Mouse (Mus musculus): ENCODE results near the gene Smim11. TPM values are rescaled to one million over a fixed set of nuclear protein-coding genes. Genes with fewer than 3 reads are reported as not detected.

Smim11 gene
- polyA plus RNA-seq, 1 experiment, result 4.7 TPM

GRCm38 (mm10) chr16:92319353-92320109, 18.4 kb downstream of the Smim11 start:
- H3K27ac ChIP-seq (ENCODE audit: control insufficient read depth, insufficient read depth, low read depth, low read length), result no peak overlapping the region
- no peaks in the 10 kb centered on the region for H3K4me1 ChIP-seq (ENCODE audit: control insufficient read depth, insufficient read depth, low read length)
- TF ChIP-seq CTCF (IDR thresholded peaks at IDR 0.05; ENCODE audit: control insufficient read depth, insufficient read depth, insufficient replicate concordance, low read depth, low read length), result peak; percentile 40; the same call in 1 of the 2 replicates
- TF ChIP-seq POLR2A (IDR thresholded peaks at IDR 0.05; ENCODE audit: control insufficient read depth, low read depth, low read length), result no peak
- no peaks in the 10 kb centered on the region for H3K27me3 ChIP-seq (ENCODE audit: control insufficient read depth, insufficient read depth, low read length)
- H3K4me3 ChIP-seq (ENCODE audit: control insufficient read depth, low read depth, low read length), result peak overlapping the region; percentile 75
- no peaks in the 10 kb centered on the region for H3K36me3 ChIP-seq (ENCODE audit: control insufficient read depth, insufficient read depth, low read length)

- Histone ChIP-seq H3K4me3 (ENCODE audit: control insufficient read depth, low read depth, low read length) (peak overlapping the region; percentile 75), H3K36me3 (ENCODE audit: control insufficient read depth, insufficient read depth, low read length) (no peaks in the 10 kb centered on the region), H3K27me3 (ENCODE audit: control insufficient read depth, insufficient read depth, low read length) (no peaks in the 10 kb centered on the region), H3K27ac (ENCODE audit: control insufficient read depth, insufficient read depth, low read depth, low read length) (no peak overlapping the region), H3K4me1 (ENCODE audit: control insufficient read depth, insufficient read depth, low read length) (no peaks in the 10 kb centered on the region)
- TF ChIP-seq POLR2A (IDR thresholded peaks at IDR 0.05; ENCODE audit: control insufficient read depth, low read depth, low read length), result no peak
- no peak for TF ChIP-seq CTCF (IDR thresholded peaks at IDR 0.05; ENCODE audit: control insufficient read depth, insufficient read depth, insufficient replicate concordance, low read depth, low read length)
Measured at GRCm38 (mm10) chr16:92320361-92320760, 19.3 kb downstream of the Smim11 start.

GRCm38 (mm10) chr16:92321341-92321740, 20.3 kb downstream of the Smim11 start, which contains the start of gene Fam243:
TSS of gene Fam243 (minus strand) at chr16:92321441.
- no peaks in the 10 kb centered on the region for H3K36me3 ChIP-seq (ENCODE audit: control insufficient read depth, insufficient read depth, low read length)
- TF ChIP-seq POLR2A (IDR thresholded peaks at IDR 0.05; ENCODE audit: control insufficient read depth, low read depth, low read length) (peak; percentile 62; the same call in 1 of the 2 replicates), CTCF (IDR thresholded peaks at IDR 0.05; ENCODE audit: control insufficient read depth, insufficient read depth, insufficient replicate concordance, low read depth, low read length) (no peak)
- H3K4me3 ChIP-seq (ENCODE audit: control insufficient read depth, low read depth, low read length), result peak within 1 kb of the TSS; percentile 75
- H3K27me3 ChIP-seq (ENCODE audit: control insufficient read depth, insufficient read depth, low read length), result no peaks in the 10 kb centered on the region
- H3K27ac ChIP-seq (ENCODE audit: control insufficient read depth, insufficient read depth, low read depth, low read length), result peak within 1 kb of the TSS; percentile 60
- no peaks in the 10 kb centered on the region for H3K4me1 ChIP-seq (ENCODE audit: control insufficient read depth, insufficient read depth, low read length)

- no peak for TF ChIP-seq POLR2A (IDR thresholded peaks at IDR 0.05; ENCODE audit: control insufficient read depth, low read depth, low read length)
- TF ChIP-seq CTCF (IDR thresholded peaks at IDR 0.05; ENCODE audit: control insufficient read depth, insufficient read depth, insufficient replicate concordance, low read depth, low read length), result no peak
- Histone ChIP-seq H3K4me1 (ENCODE audit: control insufficient read depth, insufficient read depth, low read length) (no peaks in the 10 kb centered on the region), H3K27ac (ENCODE audit: control insufficient read depth, insufficient read depth, low read depth, low read length) (no peak overlapping the region), H3K27me3 (ENCODE audit: control insufficient read depth, insufficient read depth, low read length) (no peaks in the 10 kb centered on the region), H3K36me3 (ENCODE audit: control insufficient read depth, insufficient read depth, low read length) (no peaks in the 10 kb centered on the region), H3K4me3 (ENCODE audit: control insufficient read depth, low read depth, low read length) (peak overlapping the region; percentile 66)
Measured at GRCm38 (mm10) chr16:92324309-92325061, 23.4 kb downstream of the Smim11 start.

GRCm38 (mm10) chr16:92325062-92325406, 23.9 kb downstream of the Smim11 start:
- no peaks in the 10 kb centered on the region for H3K36me3 ChIP-seq (ENCODE audit: control insufficient read depth, insufficient read depth, low read length)
- H3K27me3 ChIP-seq (ENCODE audit: control insufficient read depth, insufficient read depth, low read length), result no peaks in the 10 kb centered on the region
- TF ChIP-seq POLR2A (IDR thresholded peaks at IDR 0.05; ENCODE audit: control insufficient read depth, low read depth, low read length), result no peak
- TF ChIP-seq CTCF (IDR thresholded peaks at IDR 0.05; ENCODE audit: control insufficient read depth, insufficient read depth, insufficient replicate concordance, low read depth, low read length), result no peak
- peak overlapping the region; percentile 26; the same call in 1 of the 2 replicates for H3K4me3 ChIP-seq (ENCODE audit: control insufficient read depth, low read depth, low read length)
- H3K27ac ChIP-seq (ENCODE audit: control insufficient read depth, insufficient read depth, low read depth, low read length), result no peak overlapping the region
- no peaks in the 10 kb centered on the region for H3K4me1 ChIP-seq (ENCODE audit: control insufficient read depth, insufficient read depth, low read length)

GRCm38 (mm10) chr16:92327911-92328310, 26.8 kb downstream of the Smim11 start:
- H3K4me1 ChIP-seq (ENCODE audit: control insufficient read depth, insufficient read depth, low read length), result no peaks in the 10 kb centered on the region
- H3K36me3 ChIP-seq (ENCODE audit: control insufficient read depth, insufficient read depth, low read length), result no peaks in the 10 kb centered on the region
- H3K27ac ChIP-seq (ENCODE audit: control insufficient read depth, insufficient read depth, low read depth, low read length), result no peak overlapping the region
- TF ChIP-seq POLR2A (IDR thresholded peaks at IDR 0.05; ENCODE audit: control insufficient read depth, low read depth, low read length), result no peak
- TF ChIP-seq CTCF (IDR thresholded peaks at IDR 0.05; ENCODE audit: control insufficient read depth, insufficient read depth, insufficient replicate concordance, low read depth, low read length), result no peak
- no peak overlapping the region for H3K4me3 ChIP-seq (ENCODE audit: control insufficient read depth, low read depth, low read length)
- H3K27me3 ChIP-seq (ENCODE audit: control insufficient read depth, insufficient read depth, low read length), result no peaks in the 10 kb centered on the region

GRCm38 (mm10) chr16:92330966-92331365, 29.9 kb downstream of the Smim11 start:
- Histone ChIP-seq H3K36me3 (ENCODE audit: control insufficient read depth, insufficient read depth, low read length) (no peaks in the 10 kb centered on the region), H3K4me3 (ENCODE audit: control insufficient read depth, low read depth, low read length) (no peak overlapping the region), H3K27ac (ENCODE audit: control insufficient read depth, insufficient read depth, low read depth, low read length) (no peak overlapping the region; the same call in 1 of the 2 replicates), H3K4me1 (ENCODE audit: control insufficient read depth, insufficient read depth, low read length) (no peaks in the 10 kb centered on the region), H3K27me3 (ENCODE audit: control insufficient read depth, insufficient read depth, low read length) (no peaks in the 10 kb centered on the region)
- TF ChIP-seq CTCF (IDR thresholded peaks at IDR 0.05; ENCODE audit: control insufficient read depth, insufficient read depth, insufficient replicate concordance, low read depth, low read length), result no peak
- TF ChIP-seq POLR2A (IDR thresholded peaks at IDR 0.05; ENCODE audit: control insufficient read depth, low read depth, low read length), result no peak
